Mouse (Mus musculus) intestine, embryonic 15.5 days (tissue): ENCODE results near the gene Zfpl1. TPM values are rescaled to one million over a fixed set of nuclear protein-coding genes. Genes with fewer than 3 reads are reported as not detected.

Experiments
- polyA plus RNA-seq: library from polyadenylated mRNA; unstranded; fragments of >200 nt; fragmentation: Nextera tagmentation; extraction: Ambion mirVana; gene quantifications from 2 replicates; pipeline ENCODE4 v1.2.1, GENCODE M21; 2015

Gene Zfpl1
- polyA plus RNA-seq, 1 experiment from 2014 or later, result 61.3 TPM

Other genes starting within 250 kb of the Zfpl1 start
- gene Frmd8, start 209.7 kb downstream of the Zfpl1 start, polyA plus RNA-seq, result 26.9 and 28.0 TPM in 2 replicates
- gene Slc25a45, start 207.1 kb downstream of the Zfpl1 start, polyA plus RNA-seq, result 3.5 and 4.2 TPM in 2 replicates
- 1.9 and 2.7 TPM in 2 replicates for gene Tigd3, start 190.8 kb downstream of the Zfpl1 start, polyA plus RNA-seq
- gene Dpf2, start 171.9 kb downstream of the Zfpl1 start, polyA plus RNA-seq, result 109 and 118 TPM in 2 replicates
- gene Cdc42ep2, start 160.1 kb downstream of the Zfpl1 start, polyA plus RNA-seq, result 11.9 and 12.4 TPM in 2 replicates
- gene Pola2, start 120.8 kb downstream of the Zfpl1 start, polyA plus RNA-seq, result 64.0 and 65.8 TPM in 2 replicates
- gene Slc22a20, start 98.8 kb downstream of the Zfpl1 start, polyA plus RNA-seq, result not detected in 2 replicates
- 10.3 and 10.4 TPM in 2 replicates for gene Capn1, start 69.1 kb downstream of the Zfpl1 start, polyA plus RNA-seq
- gene Syvn1, start 38.4 kb downstream of the Zfpl1 start, polyA plus RNA-seq, result 24.2 and 27.4 TPM in 2 replicates
- gene Mrpl49, start 27.2 kb downstream of the Zfpl1 start, polyA plus RNA-seq, result 72.7 and 78.4 TPM in 2 replicates
- gene Fau, start 27.1 kb downstream of the Zfpl1 start, polyA plus RNA-seq, result 876 and 881 TPM in 2 replicates
- 30.1 and 31.9 TPM in 2 replicates for gene Znhit2, start 23.8 kb downstream of the Zfpl1 start, polyA plus RNA-seq
- 34.8 and 34.9 TPM in 2 replicates for gene Tm7sf2, start 16.6 kb downstream of the Zfpl1 start, polyA plus RNA-seq
- gene Vps51, start 7.7 kb downstream of the Zfpl1 start, polyA plus RNA-seq, result 61.2 and 64.5 TPM in 2 replicates
- gene Tmem262, start 4.9 kb downstream of the Zfpl1 start, polyA plus RNA-seq, result not detected in 2 replicates
- 1.3 and 2.2 TPM in 2 replicates for gene Gm28374, start 2.7 kb downstream of the Zfpl1 start, polyA plus RNA-seq
- gene Cdca5, start within 50 bp of the Zfpl1 start, polyA plus RNA-seq, result 32.3 and 32.9 TPM in 2 replicates
- gene AC131692.1, start 9.5 kb upstream of the Zfpl1 start, polyA plus RNA-seq, result 0.18 and 0.37 TPM in 2 replicates
- gene Naaladl1, start 20.8 kb upstream of the Zfpl1 start, polyA plus RNA-seq, result 28.9 and 38.8 TPM in 2 replicates
- gene Sac3d1, start 33.7 kb upstream of the Zfpl1 start, polyA plus RNA-seq, result 44.3 and 44.7 TPM in 2 replicates
- 31.7 and 33.8 TPM in 2 replicates for gene Snx15, start 43.3 kb upstream of the Zfpl1 start, polyA plus RNA-seq
- 0.80 and 1.3 TPM in 2 replicates for gene Batf2, start 56.0 kb upstream of the Zfpl1 start, polyA plus RNA-seq
- 99.2 and 103 TPM in 2 replicates for gene Arl2, start 56.6 kb upstream of the Zfpl1 start, polyA plus RNA-seq
- not detected in 2 replicates for gene Majin, start 99.4 kb upstream of the Zfpl1 start, polyA plus RNA-seq
- 0.39 and 0.41 TPM in 2 replicates for gene Gpha2, start 141.4 kb upstream of the Zfpl1 start, polyA plus RNA-seq
- 21.2 and 22.3 TPM in 2 replicates for gene Ppp2r5b, start 150.9 kb upstream of the Zfpl1 start, polyA plus RNA-seq
- gene Atg2a, start 156.7 kb upstream of the Zfpl1 start, polyA plus RNA-seq, result 6.9 and 8.7 TPM in 2 replicates
- gene Ehd1, start 191.8 kb upstream of the Zfpl1 start, polyA plus RNA-seq, result 88.8 and 115 TPM in 2 replicates
- 1.0 and 1.4 TPM in 2 replicates for gene Cdc42bpg, start 221.5 kb upstream of the Zfpl1 start, polyA plus RNA-seq